Mouse (Mus musculus): ENCODE results near the gene Icam1.

- TF ChIP-seq POLR2A (IDR thresholded peaks at IDR 0.05; ENCODE audit: borderline replicate concordance, insufficient read depth, low read length) (no peak), CTCF (IDR thresholded peaks at IDR 0.05; ENCODE audit: borderline replicate concordance, insufficient read depth, low read depth, low read length) (no peak)
Measured at GRCm38 (mm10) chr9:20973682-20974075, 42.1 kb upstream of the Icam1 start.

All from cerebellum, adult 2 months (tissue).